Mouse (Mus musculus): ENCODE results near the gene Tspan9. TPM values are rescaled to one million over a fixed set of nuclear protein-coding genes. Genes with fewer than 3 reads are reported as not detected.

Gene Tspan9
- polyA plus RNA-seq, 1 experiment, result 49.7 TPM

- DNase-seq (ENCODE audit: low read depth), result no peak
These were observed 54.5 kb downstream of the Tspan9 start for GRCm38 (mm10) chr6:128088746-128089523.

GRCm38 (mm10) chr6:128085488-128086066, 57.8 kb downstream of the Tspan9 start:
- no peak for TF ChIP-seq POLR2A (IDR thresholded peaks at IDR 0.05; ENCODE audit: borderline replicate concordance, extremely low read depth, insufficient read depth, insufficient read length, poor library complexity, severe bottlenecking)
- no peak for TF ChIP-seq CTCF (IDR thresholded peaks at IDR 0.05; ENCODE audit: borderline replicate concordance, extremely low read depth, insufficient read depth, insufficient read length)
- DNase-seq (ENCODE audit: low read depth), result peak; percentile 68

More at GRCm38 (mm10) chr6:128088746-128089523, 54.5 kb downstream of the Tspan9 start:
- no peak for TF ChIP-seq POLR2A (IDR thresholded peaks at IDR 0.05; ENCODE audit: borderline replicate concordance, extremely low read depth, insufficient read depth, insufficient read length, poor library complexity, severe bottlenecking)
- TF ChIP-seq CTCF (IDR thresholded peaks at IDR 0.05; ENCODE audit: borderline replicate concordance, extremely low read depth, insufficient read depth, insufficient read length), result no peak

GRCm38 (mm10) chr6:128083305-128083704, 60.1 kb downstream of the Tspan9 start:
- DNase-seq (ENCODE audit: low read depth), result no peak
- TF ChIP-seq POLR2A (IDR thresholded peaks at IDR 0.05; ENCODE audit: borderline replicate concordance, extremely low read depth, insufficient read depth, insufficient read length, poor library complexity, severe bottlenecking) (no peak), CTCF (IDR thresholded peaks at IDR 0.05; ENCODE audit: borderline replicate concordance, extremely low read depth, insufficient read depth, insufficient read length) (no peak)

GRCm38 (mm10) chr6:128081781-128082180, 61.6 kb downstream of the Tspan9 start:
- TF ChIP-seq POLR2A (IDR thresholded peaks at IDR 0.05; ENCODE audit: borderline replicate concordance, extremely low read depth, insufficient read depth, insufficient read length, poor library complexity, severe bottlenecking) (no peak), CTCF (IDR thresholded peaks at IDR 0.05; ENCODE audit: borderline replicate concordance, extremely low read depth, insufficient read depth, insufficient read length) (no peak)
- DNase-seq (ENCODE audit: low read depth), result no peak

GRCm38 (mm10) chr6:128081293-128081692, 62.1 kb downstream of the Tspan9 start:
- DNase-seq (ENCODE audit: low read depth), result no peak

DNA sequence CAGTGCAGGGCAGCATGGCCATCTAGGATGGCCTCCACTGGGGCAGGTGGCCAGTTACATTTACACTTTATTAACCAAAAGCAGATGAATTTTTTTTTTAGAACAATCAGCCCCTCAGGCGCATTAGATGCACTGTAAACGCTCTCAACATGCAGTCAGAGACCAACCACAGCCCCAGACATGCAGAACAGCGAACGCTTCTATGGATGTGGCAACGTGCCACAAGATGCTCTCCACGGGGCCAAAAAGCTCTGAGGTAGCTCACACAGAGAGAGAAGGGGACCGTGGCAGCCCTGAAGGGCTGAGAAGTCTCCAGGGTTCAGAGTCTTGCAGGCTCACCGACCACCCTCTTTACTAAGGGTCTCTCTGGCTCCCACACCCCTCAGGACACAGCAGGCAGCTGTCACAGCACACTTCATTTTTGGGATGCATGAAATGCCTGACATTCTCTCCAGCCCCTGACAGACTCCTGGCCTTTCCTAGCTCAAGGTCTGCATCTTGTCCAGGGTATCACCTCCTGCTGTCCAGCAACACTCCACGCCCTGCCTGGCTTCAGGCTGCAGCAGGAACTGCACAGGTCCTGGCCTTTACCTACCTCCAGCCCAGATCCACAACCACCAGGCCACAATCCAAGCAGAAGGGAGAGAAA, 63.7 kb downstream of the Tspan9 start:
- DNase-seq (ENCODE audit: low read depth), result no peak
- TF ChIP-seq POLR2A (IDR thresholded peaks at IDR 0.05; ENCODE audit: borderline replicate concordance, extremely low read depth, insufficient read depth, insufficient read length, poor library complexity, severe bottlenecking), result no peak
- no peak for TF ChIP-seq CTCF (IDR thresholded peaks at IDR 0.05; ENCODE audit: borderline replicate concordance, extremely low read depth, insufficient read depth, insufficient read length)

More at GRCm38 (mm10) chr6:128081293-128081692, 62.1 kb downstream of the Tspan9 start:
- TF ChIP-seq POLR2A (IDR thresholded peaks at IDR 0.05; ENCODE audit: borderline replicate concordance, extremely low read depth, insufficient read depth, insufficient read length, poor library complexity, severe bottlenecking) (no peak), CTCF (IDR thresholded peaks at IDR 0.05; ENCODE audit: borderline replicate concordance, extremely low read depth, insufficient read depth, insufficient read length) (no peak)

GRCm38 (mm10) chr6:128078508-128078907, 64.9 kb downstream of the Tspan9 start:
- TF ChIP-seq POLR2A (IDR thresholded peaks at IDR 0.05; ENCODE audit: borderline replicate concordance, extremely low read depth, insufficient read depth, insufficient read length, poor library complexity, severe bottlenecking) (no peak), CTCF (IDR thresholded peaks at IDR 0.05; ENCODE audit: borderline replicate concordance, extremely low read depth, insufficient read depth, insufficient read length) (no peak)
- no peak for DNase-seq (ENCODE audit: low read depth)

GRCm38 (mm10) chr6:128076104-128077020, 67.0 kb downstream of the Tspan9 start:
- TF ChIP-seq CTCF (IDR thresholded peaks at IDR 0.05; ENCODE audit: borderline replicate concordance, extremely low read depth, insufficient read depth, insufficient read length) (no peak), POLR2A (IDR thresholded peaks at IDR 0.05; ENCODE audit: borderline replicate concordance, extremely low read depth, insufficient read depth, insufficient read length, poor library complexity, severe bottlenecking) (no peak)

DNA sequence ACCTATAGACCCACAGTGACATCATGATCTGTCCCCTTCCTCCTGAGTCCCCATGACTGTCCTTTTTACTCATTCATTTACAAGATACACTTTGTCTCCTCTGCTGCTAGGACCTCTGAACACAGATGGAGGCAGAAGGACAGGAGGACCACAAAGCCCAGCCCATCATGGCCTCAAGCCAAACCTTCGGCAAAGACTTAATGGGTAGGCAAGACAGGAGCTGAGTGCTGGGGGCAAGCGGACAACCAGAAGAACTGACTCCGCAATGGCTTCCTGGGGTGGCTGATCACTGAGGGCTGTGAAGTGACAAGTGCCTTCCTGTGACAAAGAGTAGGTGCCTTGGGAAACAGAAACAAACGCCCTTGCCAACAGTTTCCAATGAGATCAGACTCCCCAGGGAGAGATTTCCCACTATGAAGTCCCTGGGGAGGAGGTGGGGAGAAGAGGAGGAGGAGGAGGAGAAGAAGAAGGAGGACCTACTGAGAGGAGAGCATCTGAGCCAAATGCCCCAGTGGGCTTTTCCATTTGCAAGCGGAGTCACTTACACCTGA, 67.9 kb downstream of the Tspan9 start:
- DNase-seq (ENCODE audit: low read depth), result no peak
- TF ChIP-seq POLR2A (IDR thresholded peaks at IDR 0.05; ENCODE audit: borderline replicate concordance, extremely low read depth, insufficient read depth, insufficient read length, poor library complexity, severe bottlenecking), result no peak
- no peak for TF ChIP-seq CTCF (IDR thresholded peaks at IDR 0.05; ENCODE audit: borderline replicate concordance, extremely low read depth, insufficient read depth, insufficient read length)

More at GRCm38 (mm10) chr6:128076104-128077020, 67.0 kb downstream of the Tspan9 start:
- no peak for DNase-seq (ENCODE audit: low read depth)

DNA sequence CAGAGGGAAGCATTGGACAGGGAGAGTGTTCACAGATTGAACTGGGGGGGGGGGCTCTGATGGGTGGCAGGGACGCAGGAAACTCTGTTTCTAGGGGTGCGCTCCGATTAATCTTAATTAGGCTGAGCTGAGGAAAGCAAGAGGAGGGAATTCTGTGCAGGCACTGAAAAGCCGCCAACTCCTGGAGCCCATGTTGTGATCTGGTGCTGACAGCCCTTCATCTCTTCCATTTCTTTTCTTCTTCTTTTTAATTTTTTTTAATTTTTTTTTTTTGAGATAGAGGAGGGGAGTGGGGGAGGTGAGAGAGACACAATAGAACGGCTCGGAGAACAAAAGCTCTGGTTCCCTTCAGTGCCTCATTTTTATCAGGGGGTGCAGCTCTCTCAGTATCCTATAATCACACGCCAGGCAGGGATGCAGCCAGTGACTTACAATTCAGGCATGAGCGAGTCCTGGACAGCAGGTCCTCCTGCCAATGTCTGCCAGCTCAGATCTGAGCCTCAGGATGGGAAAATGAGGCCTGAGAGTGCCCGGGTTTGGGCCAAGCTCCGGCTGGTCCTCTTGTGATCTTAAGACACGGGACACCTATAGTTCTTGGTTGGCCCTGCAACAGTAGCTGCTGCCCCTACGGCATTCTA, 72.4 kb downstream of the Tspan9 start:
- no peak for TF ChIP-seq POLR2A (IDR thresholded peaks at IDR 0.05; ENCODE audit: borderline replicate concordance, extremely low read depth, insufficient read depth, insufficient read length, poor library complexity, severe bottlenecking)
- no peak for TF ChIP-seq CTCF (IDR thresholded peaks at IDR 0.05; ENCODE audit: borderline replicate concordance, extremely low read depth, insufficient read depth, insufficient read length)
- DNase-seq (ENCODE audit: low read depth), result peak; percentile 79
